Mouse (Mus musculus) C2C12 (cell line): ENCODE measurements around the gene Traf3ip3. TPM values are rescaled to one million over a fixed set of nuclear protein-coding genes. Genes with fewer than 3 reads are reported as not detected.

Experiments used
- H3K27me3 ChIP-seq: one replicate; pipeline ENCODE4 v1.6.1; 2011; ENCODE audit not compliant: control insufficient read depth, insufficient read depth, insufficient read length
- H3K36me3 ChIP-seq: one replicate; pipeline ENCODE4 v1.6.1; 2011; ENCODE audit not compliant: control insufficient read depth, insufficient read depth
- H3K4me3 ChIP-seq: one replicate; pipeline ENCODE4 v1.5.1; 2011; ENCODE audit warnings: mild to moderate bottlenecking, control low read depth; ENCODE audit not compliant: poor library complexity, insufficient read depth, severe bottlenecking
- H3K79me2 ChIP-seq: one replicate; pipeline ENCODE4 v1.6.1; 2011; ENCODE audit not compliant: control insufficient read depth, insufficient read depth
- H3K79me3 ChIP-seq: one replicate; pipeline ENCODE4 v1.6.1; 2011; ENCODE audit warnings: low read depth, control low read depth
- H3ac ChIP-seq: one replicate; pipeline ENCODE3; 2011; ENCODE audit warnings: low read depth; ENCODE audit not compliant: control insufficient read depth, insufficient read length
- CEBPB ChIP-seq: IDR thresholded peaks from one replicate; pipeline ENCODE4 v1.6.1; 2011; ENCODE audit warnings: low read depth, mild to moderate bottlenecking, control low read depth, moderate library complexity
- CTCF ChIP-seq: IDR thresholded peaks from one replicate; pipeline ENCODE4 v1.5.1; 2011; ENCODE audit not compliant: control insufficient read depth, insufficient read depth, insufficient read length
- FOSL1 ChIP-seq: IDR thresholded peaks from one replicate; pipeline ENCODE4 v1.8.0; 2011; ENCODE audit warnings: mild to moderate bottlenecking, low read length; ENCODE audit not compliant: poor library complexity, insufficient read depth, severe bottlenecking
- MAX ChIP-seq: IDR thresholded peaks from one replicate; pipeline ENCODE4 v1.6.1; 2011; ENCODE audit warnings: mild to moderate bottlenecking, control low read depth
- MYOD1 ChIP-seq: IDR thresholded peaks from one replicate; pipeline ENCODE4 v1.6.1; 2011; ENCODE audit warnings: low read depth; ENCODE audit not compliant: control insufficient read depth, insufficient read length
- MYOG ChIP-seq: IDR thresholded peaks from one replicate; pipeline ENCODE4 v1.6.1; 2011; ENCODE audit not compliant: control insufficient read depth, insufficient read length; ENCODE audit errors: extremely low read depth
- USF1 ChIP-seq: IDR thresholded peaks from one replicate; pipeline ENCODE4 v1.6.1; 2011; ENCODE audit warnings: low read depth, mild to moderate bottlenecking, control low read depth, moderate library complexity
- polyA plus RNA-seq: library from polyadenylated mRNA; unstranded; fragments of >200 nt; fragmentation: generic; extraction: Trizol; gene quantifications from one replicate; pipeline ENCODE4 v1.2.1, GENCODE M21; 2012; ENCODE audit warnings: missing spikeins

Gene Traf3ip3
- polyA plus RNA-seq, 1 experiment = 0.02 TPM

- Histone ChIP-seq H3K79me3 (no peaks in the 10 kb centered on the region), H3K4me3 (no peak overlapping the region), H3K36me3 (no peaks in the 10 kb centered on the region), H3K79me2 (no peaks in the 10 kb centered on the region), H3ac (no peak overlapping the region), H3K27me3 (peaks cover 8% of the 10 kb centered on the region)
- TF ChIP-seq USF1 = no peak
- TF ChIP-seq CTCF = no peak
These were observed 47.9 kb downstream of the Traf3ip3 start for GRCm38 (mm10) chr1:193153561-193153960.

GRCm38 (mm10) chr1:193152872-193153271 lies 48.6 kb downstream of the Traf3ip3 start, which contains the start of gene Irf6:
TSS of gene Irf6 (plus strand) at chr1:193153111.
- Histone ChIP-seq H3K4me3 (no peak within 1 kb of the TSS), H3K27me3 (peaks cover 12% of the 10 kb centered on the region)

GRCm38 (mm10) chr1:193151134-193151533 lies 50.4 kb downstream of the Traf3ip3 start:
- Histone ChIP-seq H3K79me2 (no peaks in the 10 kb centered on the region), H3K27me3 (peaks cover 12% of the 10 kb centered on the region), H3ac (no peak overlapping the region), H3K4me3 (no peak overlapping the region), H3K36me3 (no peaks in the 10 kb centered on the region), H3K79me3 (no peaks in the 10 kb centered on the region)
- no peak for TF ChIP-seq CEBPB

More at GRCm38 (mm10) chr1:193152872-193153271, 48.6 kb downstream of the Traf3ip3 start, which contains the start of gene Irf6:
- Histone ChIP-seq H3K79me3 (no peaks in the 10 kb centered on the region), H3K79me2 (no peaks in the 10 kb centered on the region), H3K36me3 (no peaks in the 10 kb centered on the region), H3ac (no peak within 1 kb of the TSS)
- TF ChIP-seq MYOG = no peak
- TF ChIP-seq USF1 = no peak
- no peak for TF ChIP-seq FOSL1
- TF ChIP-seq CEBPB = no peak
- TF ChIP-seq MYOD1 = no peak

GRCm38 (mm10) chr1:193149231-193149630 lies 52.3 kb downstream of the Traf3ip3 start:
- H3K79me2 ChIP-seq = no peaks in the 10 kb centered on the region
- peaks cover 22% of the 10 kb centered on the region for H3K27me3 ChIP-seq
- no peak for TF ChIP-seq CEBPB
- no peak for TF ChIP-seq MYOD1
- no peak for TF ChIP-seq MYOG
- TF ChIP-seq FOSL1 = no peak
- no peak for TF ChIP-seq MAX
- no peak for TF ChIP-seq USF1
- TF ChIP-seq CTCF = no peak
- H3K4me3 ChIP-seq = no peak overlapping the region
- H3K36me3 ChIP-seq = no peaks in the 10 kb centered on the region
- H3ac ChIP-seq = no peak overlapping the region
- no peaks in the 10 kb centered on the region for H3K79me3 ChIP-seq

DNA sequence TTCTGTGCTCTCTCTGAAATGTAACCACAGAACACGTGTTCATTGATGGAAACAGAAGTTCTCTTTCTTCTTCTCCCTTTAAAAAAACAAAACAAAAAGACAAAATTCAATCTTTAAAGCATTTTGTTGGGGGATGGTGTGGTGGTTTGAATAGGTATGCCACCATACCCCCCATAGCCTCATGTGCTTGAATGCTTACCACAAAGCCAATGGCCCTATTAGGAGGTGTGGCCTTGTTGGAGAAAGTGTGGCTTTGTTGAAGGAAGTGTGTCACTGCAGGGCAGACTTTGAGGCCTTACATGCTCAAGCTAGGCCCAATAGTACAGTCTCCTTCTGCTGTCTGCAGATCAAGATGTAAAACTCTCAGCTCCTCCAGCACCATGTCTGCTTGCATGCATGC lies 55.1 kb downstream of the Traf3ip3 start:
- H3K79me2 ChIP-seq = no peaks in the 10 kb centered on the region
- TF ChIP-seq CTCF (no peak), MAX (no peak), USF1 (no peak), FOSL1 (no peak), CEBPB (no peak), MYOD1 (no peak), MYOG (no peak)
- H3K27me3 ChIP-seq = peaks cover 28% of the 10 kb centered on the region
- H3K79me3 ChIP-seq = no peaks in the 10 kb centered on the region
- H3K36me3 ChIP-seq = no peaks in the 10 kb centered on the region
- no peak overlapping the region for H3ac ChIP-seq
- no peak overlapping the region for H3K4me3 ChIP-seq

- Histone ChIP-seq H3ac (no peak overlapping the region), H3K27me3 (peaks cover 28% of the 10 kb centered on the region), H3K4me3 (no peak overlapping the region), H3K79me2 (no peaks in the 10 kb centered on the region), H3K79me3 (no peaks in the 10 kb centered on the region), H3K36me3 (no peaks in the 10 kb centered on the region)
- TF ChIP-seq MYOG = no peak
- no peak for TF ChIP-seq USF1
- no peak for TF ChIP-seq CTCF
- TF ChIP-seq FOSL1 = no peak
- TF ChIP-seq MYOD1 = no peak
- no peak for TF ChIP-seq CEBPB
- no peak for TF ChIP-seq MAX
These were observed 56.4 kb downstream of the Traf3ip3 start for GRCm38 (mm10) chr1:193145101-193145500.
